Mouse (Mus musculus) spleen, adult 2 months (tissue): ENCODE measurements around the gene Eppin.

Source experiments
- CTCF ChIP-seq: fragments of 200-500 bp; IDR thresholded peaks from 2 replicates; pipeline ENCODE4 v1.5.1; 2011; ENCODE audit warnings: mild to moderate bottlenecking, inconsistent platforms; ENCODE audit not compliant: insufficient read depth, insufficient read length, insufficient replicate concordance; ENCODE audit errors: extremely low read depth
- POLR2A ChIP-seq: fragments of 200-500 bp; IDR thresholded peaks from 2 replicates; pipeline ENCODE4 v1.6.1; 2011; ENCODE audit warnings: low read depth, low read length, inconsistent platforms

DNA sequence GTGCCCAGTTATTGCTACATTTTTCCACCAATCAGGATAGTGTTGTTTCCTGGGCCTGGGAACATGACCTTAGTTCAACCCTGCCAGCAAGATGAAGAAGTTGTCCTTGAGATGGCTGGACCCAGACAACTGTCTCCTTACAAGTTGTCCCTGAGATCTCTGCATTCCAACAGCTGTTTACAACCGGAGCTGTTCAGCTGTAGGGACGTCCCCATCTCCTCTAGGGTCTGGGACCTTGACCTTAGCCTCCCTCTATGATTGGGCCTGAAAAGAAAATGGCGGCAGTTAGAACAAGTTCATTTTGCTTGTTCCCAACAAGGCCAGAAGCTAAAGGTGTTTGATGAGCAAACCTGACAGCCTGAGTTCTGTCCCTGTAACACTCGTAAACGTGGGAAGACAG, 25.7 kb upstream of the Eppin start:
- TF ChIP-seq POLR2A (no peak), CTCF (no peak)
